Mouse (Mus musculus): ENCODE measurements around the gene Arhgef33.
"Not testable (repeated sequence)": the region's sequence is repeated elsewhere in the genome, so short reads cannot be mapped to it uniquely, and the experiment has no call there.

Arhgef33 gene

GRCm38 (mm10) chr17:80347234-80347633 lies 40.0 kb downstream of the Arhgef33 start:
- DNase-seq: no peak

- no peak for DNase-seq
These were observed 53.0 kb downstream of the Arhgef33 start for GRCm38 (mm10) chr17:80360245-80360644.

GRCm38 (mm10) chr17:80367276-80367675 lies 60.1 kb downstream of the Arhgef33 start:
- peak; percentile 40 for DNase-seq

- DNase-seq: no peak
These were observed 61.4 kb downstream of the Arhgef33 start for GRCm38 (mm10) chr17:80368606-80369005.

- peak; percentile 95 for DNase-seq
These were observed 66.0 kb downstream of the Arhgef33 start, which contains the start of gene Gm10190 for GRCm38 (mm10) chr17:80372989-80373725. Gene Gm10190 (minus strand): TSS chr17:80373541.

GRCm38 (mm10) chr17:80373726-80374096 lies 66.5 kb downstream of the Arhgef33 start:
- DNase-seq: no peak

- not testable (repeated sequence) for DNase-seq
These were observed 71.2 kb downstream of the Arhgef33 start for GRCm38 (mm10) chr17:80378386-80378785.

GRCm38 (mm10) chr17:80385671-80386070 lies 78.5 kb downstream of the Arhgef33 start:
- no peak for DNase-seq

GRCm38 (mm10) chr17:80390024-80390423 lies 82.8 kb downstream of the Arhgef33 start:
- no peak for DNase-seq

GRCm38 (mm10) chr17:80391423-80392403 lies 84.5 kb downstream of the Arhgef33 start:
- peak; percentile 72 for DNase-seq

GRCm38 (mm10) chr17:80398243-80398642 lies 91.0 kb downstream of the Arhgef33 start:
- DNase-seq: no peak

GRCm38 (mm10) chr17:80411182-80411581 lies 104.0 kb downstream of the Arhgef33 start:
- no peak for DNase-seq

GRCm38 (mm10) chr17:80418572-80419210 lies 111.5 kb downstream of the Arhgef33 start:
- no peak for DNase-seq

- no peak for DNase-seq
These were observed 113.8 kb downstream of the Arhgef33 start for GRCm38 (mm10) chr17:80420998-80421397.

- no peak for DNase-seq
These were observed 119.0 kb downstream of the Arhgef33 start for GRCm38 (mm10) chr17:80426171-80426570.

- peak; percentile 23 for DNase-seq
These were observed 119.7 kb downstream of the Arhgef33 start for GRCm38 (mm10) chr17:80426901-80427300.

- peak; percentile 48 for DNase-seq
These were observed 120.8 kb downstream of the Arhgef33 start for GRCm38 (mm10) chr17:80427966-80428365.

GRCm38 (mm10) chr17:80431997-80432396 lies 124.8 kb downstream of the Arhgef33 start:
- DNase-seq: no peak

GRCm38 (mm10) chr17:80434430-80434829 lies 127.2 kb downstream of the Arhgef33 start:
- DNase-seq: peak; percentile 22

- no peak for DNase-seq
These were observed 128.5 kb downstream of the Arhgef33 start for GRCm38 (mm10) chr17:80435680-80436079.

- DNase-seq: no peak
These were observed 138.2 kb downstream of the Arhgef33 start for GRCm38 (mm10) chr17:80445433-80445832.

GRCm38 (mm10) chr17:80446470-80446869 lies 139.3 kb downstream of the Arhgef33 start:
- DNase-seq: no peak
